Mouse (Mus musculus): ENCODE results near the gene Cpm.

Cpm gene

DNA sequence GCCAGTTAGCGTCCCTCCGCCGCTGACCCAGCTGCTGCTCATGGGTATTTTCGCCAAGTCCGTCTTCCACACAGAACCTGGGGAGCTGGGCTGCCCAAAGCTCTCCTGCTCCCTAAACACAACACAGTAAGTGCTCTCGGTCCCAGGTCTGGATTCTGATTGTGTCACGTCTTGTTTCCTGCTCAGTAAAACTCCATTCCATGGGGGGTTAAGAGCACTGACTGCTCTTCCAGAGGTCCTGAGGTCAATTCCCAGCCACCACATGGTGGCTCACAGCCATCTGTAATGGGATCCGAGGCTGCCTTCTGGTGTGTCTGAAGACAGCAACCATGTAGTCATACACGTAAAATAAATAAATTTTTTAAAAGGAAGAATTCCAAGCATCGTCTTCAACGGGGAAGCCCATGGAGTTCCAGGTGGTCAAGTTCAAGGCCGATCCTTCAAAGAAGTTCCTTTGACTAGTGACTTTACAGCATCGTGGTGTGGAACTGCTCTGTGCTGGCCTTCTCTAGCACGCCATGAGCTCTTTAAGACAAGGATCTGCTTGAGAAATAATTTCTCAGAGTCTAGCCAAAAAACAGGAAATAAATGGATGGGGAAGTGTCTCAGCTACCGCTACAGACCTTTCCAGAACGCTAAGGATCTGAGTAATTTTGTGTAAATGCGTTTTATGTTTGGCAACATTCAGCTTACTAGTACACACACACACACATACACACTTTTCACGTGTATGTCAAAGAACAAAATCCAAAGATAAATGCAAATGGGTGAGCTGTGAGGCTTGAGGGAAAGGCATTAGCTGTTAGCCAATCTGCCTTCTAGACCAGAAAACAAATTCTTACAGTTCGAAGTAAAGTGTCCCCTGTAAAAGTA lies 55.2 kb downstream of the Cpm start:
- DNase-seq (ENCODE audit: extremely low spot score, low read depth, low spot score): no peak

DNA sequence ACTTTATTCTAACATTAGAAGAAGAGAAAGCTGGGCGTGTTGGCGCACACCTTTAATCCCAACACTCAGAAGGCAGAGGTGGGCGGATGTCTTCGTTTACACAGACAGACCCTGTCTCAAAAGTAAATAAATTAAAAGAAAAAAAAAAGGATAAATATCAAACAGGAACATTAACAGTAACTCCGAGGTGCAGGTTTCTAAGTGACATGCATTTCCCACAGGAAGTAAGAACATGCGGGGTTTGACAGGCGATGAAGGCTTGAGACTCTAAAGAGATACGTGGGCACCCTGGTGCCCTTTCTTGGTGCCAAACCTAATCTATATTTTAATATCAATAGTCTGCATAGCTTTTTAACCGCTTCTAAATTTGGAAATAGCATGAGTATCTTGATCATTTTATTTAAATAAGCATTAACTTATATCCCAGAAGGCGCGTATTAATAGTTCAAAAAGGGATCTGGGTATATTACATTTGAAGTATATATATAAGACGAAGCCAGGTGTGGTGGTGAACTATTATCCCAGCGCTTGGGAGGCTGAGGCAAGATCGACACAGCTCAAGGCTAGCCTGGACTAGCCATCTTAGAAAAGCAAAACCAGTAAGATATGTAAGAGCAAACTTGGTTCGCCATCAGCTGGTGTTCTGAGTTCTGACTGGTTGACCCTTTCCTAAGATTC lies 56.0 kb downstream of the Cpm start:
- no peak for DNase-seq (ENCODE audit: extremely low spot score, low read depth, low spot score)

DNA sequence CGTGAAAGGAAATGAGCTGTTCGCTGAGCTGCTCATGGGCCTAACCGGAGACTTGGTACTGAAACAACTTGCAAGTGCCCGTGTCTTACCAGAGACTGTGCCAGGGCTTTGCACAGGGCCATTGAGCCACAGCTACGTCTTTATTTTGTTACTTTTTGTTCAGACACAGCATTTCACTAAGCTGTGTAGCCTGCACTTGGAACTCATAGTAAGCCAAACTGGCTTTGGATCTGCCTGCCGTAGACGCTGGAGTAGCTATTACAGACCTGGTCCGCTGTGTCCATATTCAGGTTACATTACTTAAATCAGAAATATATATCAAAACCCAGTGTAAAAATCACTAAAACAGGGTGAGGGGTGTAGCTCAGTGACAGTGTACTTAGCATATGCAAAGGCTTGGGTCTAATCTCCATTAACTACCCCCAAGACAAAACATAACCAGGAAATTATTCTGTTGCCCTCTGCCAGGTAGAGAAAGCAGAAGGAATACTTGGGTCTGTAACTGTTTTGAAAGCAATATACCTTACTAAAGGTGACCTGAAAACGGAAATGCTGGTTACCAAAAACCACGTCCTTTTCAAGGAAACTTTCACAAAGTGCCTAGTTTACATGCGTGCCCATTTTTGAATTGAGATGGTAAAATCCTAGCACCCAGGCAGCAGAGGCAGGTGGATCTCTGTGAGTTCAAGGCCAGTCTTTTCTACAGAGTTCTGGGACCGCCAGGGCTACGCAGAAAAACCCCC lies 56.7 kb downstream of the Cpm start:
- no peak for DNase-seq (ENCODE audit: extremely low spot score, low read depth, low spot score)

DNA sequence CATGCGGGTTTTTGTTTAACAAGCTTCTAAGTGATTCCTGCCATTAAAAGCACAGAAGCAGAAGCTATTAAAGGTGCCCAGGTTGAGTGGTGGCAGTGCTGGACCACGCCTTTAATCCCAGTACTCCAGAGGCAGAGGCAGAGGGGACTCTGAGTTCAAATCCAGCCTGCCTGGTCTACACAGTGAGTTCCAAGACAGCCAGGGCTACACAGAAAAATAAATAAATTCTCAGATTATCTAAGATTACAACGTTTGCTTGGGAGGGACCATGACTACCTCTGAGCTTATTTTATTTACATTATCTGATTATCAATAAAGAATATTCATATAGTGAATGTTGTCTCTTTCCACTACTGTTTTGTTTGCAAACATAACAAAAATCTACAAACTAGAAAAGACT lies 57.7 kb downstream of the Cpm start:
- DNase-seq (ENCODE audit: extremely low spot score, low read depth, low spot score): no peak

DNA sequence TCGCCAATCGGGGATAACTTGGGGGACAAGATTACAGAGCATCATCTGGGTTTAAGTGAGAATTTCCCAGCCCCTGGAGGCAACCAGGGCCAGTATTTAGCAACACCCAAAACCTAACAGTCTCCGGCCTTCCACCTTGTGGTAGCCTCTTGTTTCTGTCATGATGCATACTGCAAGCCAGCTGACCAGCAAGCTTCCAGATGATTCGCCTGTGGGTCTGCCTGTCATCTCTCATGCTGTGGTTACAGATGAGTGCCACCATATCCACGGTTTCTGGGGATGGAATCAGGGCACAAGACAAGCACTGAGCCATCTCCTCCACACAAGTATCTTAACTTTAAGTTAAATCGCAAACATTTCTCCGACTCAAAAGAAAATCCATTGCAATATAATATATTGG lies 58.3 kb downstream of the Cpm start:
- DNase-seq (ENCODE audit: extremely low spot score, low read depth, low spot score): no peak

DNA sequence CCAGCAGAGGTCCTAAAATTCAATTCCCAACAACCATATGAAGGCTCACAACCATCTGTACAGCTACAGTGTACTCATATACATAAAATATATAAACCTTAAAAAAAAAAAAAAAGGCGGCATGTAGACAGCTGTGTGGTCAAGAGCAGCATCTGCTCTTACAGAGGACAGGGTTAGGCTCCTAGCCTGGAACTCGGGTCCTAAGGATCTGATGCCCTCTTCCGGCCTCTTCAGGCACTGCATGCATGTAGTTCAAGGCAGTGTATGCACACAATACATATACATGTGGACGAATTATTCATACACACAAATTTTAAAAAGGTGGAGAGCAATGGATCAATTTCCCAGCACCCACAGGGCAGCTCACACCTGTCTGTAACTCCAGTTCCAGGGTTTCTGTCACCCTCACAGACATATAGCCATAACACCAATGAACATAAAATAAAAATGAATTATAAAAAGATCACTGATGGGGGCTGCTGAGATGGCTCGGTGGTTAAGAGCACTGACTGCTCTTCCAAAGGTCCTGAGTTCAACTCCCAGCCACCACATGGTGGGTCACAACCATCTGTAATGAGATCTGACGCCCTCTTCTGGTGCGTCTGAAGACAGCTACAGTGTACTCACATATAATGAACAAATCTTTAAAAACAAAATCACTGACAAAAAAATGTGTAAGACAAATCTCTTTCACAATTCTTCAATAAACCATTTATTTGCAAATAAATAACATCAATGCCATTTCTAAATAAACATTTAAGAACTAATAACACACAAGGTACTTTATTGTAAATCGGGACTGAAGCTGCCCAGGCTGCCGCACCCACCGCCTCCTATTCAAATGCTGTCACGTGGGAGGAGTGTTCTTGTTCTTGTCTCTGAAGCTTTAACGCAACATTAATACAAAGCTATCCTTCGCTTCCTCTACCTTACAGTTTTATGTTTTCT lies 59.2 kb downstream of the Cpm start:
- no peak for DNase-seq (ENCODE audit: extremely low spot score, low read depth, low spot score)

DNA sequence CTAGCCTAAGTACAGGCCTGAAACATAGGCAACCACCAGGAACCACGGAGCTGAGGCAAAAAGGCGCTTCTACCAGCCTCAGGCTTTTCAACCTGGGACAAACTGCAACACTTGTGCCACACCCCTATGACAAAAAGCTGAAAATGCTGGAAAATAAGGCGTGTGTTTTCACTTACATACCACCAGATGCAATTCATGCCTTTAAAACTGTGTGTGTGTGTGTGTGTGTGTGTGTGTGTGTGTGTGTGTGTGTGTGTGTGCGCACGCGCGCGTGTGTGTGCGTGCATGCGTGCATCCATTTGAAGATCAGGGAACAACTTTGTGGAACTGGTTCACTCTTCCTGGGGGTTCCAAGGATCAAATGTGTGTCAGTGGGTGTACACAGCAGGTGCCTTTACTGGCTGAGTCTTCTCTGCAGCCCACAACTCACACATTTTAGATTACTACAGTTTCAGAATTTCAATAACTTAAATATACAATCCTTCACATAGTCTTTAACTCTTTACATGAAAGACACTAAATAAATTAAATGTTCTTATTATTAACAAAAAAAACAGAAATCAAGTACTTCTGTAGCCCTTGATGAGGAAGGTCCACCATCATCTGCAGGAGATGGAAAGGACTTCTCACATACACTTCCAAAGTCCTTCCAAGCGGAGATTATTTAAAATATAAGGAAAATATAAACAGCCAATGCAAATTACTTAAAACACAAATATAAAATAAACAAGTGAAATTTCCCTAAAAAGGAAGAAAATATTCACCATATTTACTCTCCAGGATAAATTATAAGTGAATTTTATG lies 60.2 kb downstream of the Cpm start:
- no peak for DNase-seq (ENCODE audit: extremely low spot score, low read depth, low spot score)

DNA sequence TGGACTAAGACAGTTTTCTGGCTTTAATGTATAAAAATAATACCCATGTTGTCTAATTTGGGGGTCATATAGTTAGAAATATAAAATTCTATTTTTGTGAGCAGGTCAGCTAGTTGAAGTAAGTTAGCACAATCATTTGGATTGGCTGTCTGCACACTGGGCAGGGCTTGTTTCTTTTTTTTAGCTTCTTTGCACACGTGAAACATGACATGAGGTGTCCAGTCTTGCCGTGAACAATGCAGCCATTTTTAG lies 60.7 kb downstream of the Cpm start:
- DNase-seq (ENCODE audit: extremely low spot score, low read depth, low spot score): no peak

DNA sequence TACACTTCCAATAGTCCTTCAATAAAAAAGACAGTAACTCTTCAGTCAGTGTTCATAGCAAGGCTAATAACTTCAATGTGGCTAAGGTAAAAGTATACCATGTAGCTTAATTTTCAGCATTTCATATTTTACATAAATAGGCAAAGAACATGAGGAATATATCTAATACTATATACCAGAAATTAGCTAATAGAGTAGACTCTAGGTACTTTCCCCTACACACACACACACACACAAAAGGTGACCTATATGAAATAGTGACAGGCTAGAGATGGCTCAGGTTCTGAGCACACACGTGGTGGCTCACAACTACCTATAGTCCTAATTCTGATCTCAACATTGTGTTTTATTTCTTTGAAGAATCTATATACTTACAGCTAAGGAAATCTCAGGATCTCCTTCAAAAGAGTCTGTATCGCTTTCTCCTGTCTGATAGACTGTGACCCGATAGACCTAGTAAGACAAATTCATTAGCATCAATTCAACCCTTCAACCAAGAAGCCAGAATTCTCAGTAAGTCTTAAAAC lies 61.5 kb downstream of the Cpm start:
- no peak for DNase-seq (ENCODE audit: extremely low spot score, low read depth, low spot score)

DNA sequence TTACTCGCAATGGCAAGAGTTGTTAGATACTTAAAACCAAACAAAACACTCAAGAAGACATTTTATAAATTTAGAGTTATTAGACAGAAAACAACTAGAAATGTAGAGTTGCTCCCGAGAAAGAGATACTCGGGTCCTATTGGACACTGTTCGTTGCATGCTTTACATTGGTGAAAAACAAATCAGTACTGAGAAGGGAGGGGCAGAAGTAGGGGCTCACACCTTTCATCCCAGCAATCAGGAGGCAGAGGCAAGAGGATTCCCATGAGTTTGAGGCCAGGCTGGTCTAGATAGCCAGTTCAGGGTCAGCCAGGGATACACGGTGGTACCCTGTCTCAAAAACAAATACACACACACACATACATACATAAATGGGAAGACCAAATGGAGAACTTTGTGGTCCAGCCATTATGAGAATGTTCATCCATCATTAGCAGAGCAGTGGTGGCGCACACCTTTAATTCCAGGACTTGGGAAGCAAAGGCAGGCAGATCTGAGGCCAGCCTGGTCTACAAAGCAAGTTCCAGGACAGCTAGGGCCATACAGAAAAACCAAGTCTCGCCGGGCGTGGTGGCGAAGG lies 62.2 kb downstream of the Cpm start:
- no peak for DNase-seq (ENCODE audit: extremely low spot score, low read depth, low spot score)

DNA sequence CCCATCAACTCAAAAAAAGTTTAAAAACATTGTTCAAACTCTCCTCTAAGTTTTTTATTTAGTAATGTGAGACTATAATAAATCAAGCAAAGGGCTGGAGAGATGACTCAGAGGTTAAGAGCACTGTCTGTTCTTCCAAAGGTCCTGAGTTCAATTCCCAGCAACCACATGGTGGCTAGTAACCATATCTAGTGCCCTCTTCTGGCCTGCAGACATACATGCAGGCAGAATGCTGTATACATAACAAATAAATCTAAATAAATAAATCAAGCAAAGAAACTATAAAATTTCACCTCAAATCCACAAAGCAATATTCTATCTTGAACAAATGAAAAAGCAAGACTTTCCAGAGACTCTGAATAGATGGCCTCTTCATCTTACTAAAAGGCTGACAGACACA lies 62.9 kb downstream of the Cpm start:
- DNase-seq (ENCODE audit: extremely low spot score, low read depth, low spot score): no peak

DNA sequence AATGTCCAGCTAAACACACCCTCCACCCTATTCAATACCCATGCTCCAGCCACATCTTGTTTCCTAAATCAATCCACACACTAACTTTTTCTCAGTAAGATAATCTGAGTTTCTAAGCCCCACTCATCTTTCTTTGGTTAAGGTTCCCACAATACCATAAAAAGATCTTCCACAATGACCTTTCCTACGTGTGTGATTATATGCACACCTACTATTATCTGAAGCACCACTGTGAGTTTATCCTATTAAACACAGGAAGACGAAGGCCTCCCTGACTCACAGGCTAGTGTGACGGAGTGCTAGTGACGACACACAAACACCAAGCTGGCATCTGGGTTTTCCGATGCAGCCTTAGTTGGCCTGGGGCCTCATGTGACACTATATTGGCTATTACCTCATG lies 63.7 kb downstream of the Cpm start:
- DNase-seq (ENCODE audit: extremely low spot score, low read depth, low spot score): no peak

DNA sequence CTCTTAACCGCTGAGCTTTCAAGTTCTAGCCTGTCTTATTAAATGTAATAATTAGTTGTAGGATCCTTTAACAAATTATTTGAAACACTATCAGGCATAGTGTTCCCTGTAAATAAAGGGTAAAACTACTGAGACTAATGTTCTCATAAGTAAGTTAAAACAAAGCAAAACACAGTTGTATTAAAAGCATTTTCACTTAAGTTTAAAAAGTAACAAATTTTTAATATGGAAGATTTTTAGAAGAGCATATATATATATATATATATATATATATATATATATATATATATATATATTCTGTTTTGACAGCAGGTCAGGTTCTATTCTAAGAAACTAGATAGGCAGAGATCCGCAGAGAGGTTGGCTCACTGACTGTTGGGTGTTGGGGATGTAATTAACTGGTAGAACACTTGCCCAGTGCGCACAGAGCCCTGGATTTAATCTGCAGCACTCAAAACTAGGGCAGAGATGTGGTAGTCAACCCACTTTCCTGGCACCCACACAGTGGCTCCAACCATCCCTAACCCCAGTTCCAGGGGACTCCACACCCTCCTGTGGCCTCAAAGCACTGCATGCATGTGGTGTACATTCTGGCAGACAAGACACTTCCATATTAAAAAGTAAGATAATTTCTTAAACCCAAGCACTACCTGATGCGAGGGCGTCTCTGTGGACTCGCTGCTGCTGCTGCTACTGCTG lies 65.1 kb downstream of the Cpm start:
- no peak for DNase-seq (ENCODE audit: extremely low spot score, low read depth, low spot score)

DNA sequence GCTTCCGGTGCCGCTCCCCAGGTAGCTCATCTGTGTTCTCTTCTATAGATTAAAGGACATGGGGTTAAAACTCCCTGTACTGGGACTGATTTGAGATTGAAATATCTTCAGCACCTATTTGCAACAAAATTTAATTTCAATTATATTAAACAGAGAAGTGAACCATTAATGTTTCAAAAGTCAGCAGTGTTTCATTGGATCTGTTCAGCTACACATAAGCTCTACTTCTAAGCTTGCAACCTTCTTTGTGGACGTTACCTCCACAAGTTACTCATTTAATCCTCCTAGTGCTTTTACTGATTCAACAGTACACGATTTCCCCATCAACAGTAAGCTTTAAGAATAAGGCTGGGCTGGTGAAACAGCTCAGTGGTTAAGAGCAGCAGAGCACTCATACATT lies 65.7 kb downstream of the Cpm start:
- DNase-seq (ENCODE audit: extremely low spot score, low read depth, low spot score): no peak

DNA sequence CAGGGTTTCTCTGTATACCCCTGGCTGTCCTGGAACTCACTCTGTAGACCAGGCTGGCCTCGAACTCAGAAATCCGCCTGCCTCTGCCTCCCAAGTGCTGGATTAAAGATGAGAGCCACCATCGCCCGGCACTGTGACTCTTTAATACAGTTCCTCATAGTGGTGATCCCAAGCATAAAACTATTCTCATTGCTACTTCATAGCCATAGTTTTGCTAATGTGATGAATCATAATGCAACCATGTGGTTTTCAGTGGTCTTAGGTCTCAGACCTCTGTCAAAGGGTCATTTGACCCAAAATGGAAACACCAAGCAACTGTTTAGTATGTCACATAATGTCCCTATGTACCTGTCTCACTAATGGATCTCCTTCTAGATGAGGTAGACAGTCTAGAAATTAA lies 66.3 kb downstream of the Cpm start:
- no peak for DNase-seq (ENCODE audit: extremely low spot score, low read depth, low spot score)

DNA sequence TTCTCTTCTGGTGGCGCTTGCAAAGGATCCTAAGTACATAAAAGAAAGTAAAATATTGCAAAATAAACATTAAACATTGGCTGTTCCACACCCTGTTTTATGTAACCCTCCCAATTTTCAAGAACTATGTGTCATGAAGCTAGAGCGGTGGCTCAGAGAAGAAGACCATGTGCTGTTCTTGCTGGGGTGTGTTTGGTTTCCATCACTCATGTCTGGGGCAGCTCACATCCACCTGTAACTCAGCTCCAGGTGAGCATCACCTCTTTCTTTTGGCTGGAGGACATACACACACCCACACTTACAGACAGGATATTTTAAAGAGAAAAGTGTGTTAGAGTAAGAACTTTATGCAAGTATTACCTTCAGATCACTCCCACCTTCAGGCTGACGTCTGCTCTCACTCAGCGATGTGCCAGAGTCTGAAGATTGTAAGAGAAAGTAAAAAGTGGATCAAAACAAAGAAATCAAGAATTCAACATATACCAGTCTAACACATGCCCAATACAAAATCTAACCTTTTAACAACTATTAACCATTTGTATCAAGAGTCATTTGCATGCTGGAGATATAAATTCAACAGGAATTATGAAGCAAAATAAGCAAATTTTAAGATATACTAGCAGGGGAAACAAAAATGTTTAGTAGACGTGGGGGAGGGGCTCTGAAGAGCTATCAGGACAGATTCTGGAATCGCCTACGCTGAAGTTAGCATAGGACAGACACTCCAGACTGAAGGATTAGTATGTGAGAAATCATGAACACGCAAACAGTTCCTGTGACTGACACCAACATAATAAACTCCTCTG lies 66.9 kb downstream of the Cpm start:
- DNase-seq (ENCODE audit: extremely low spot score, low read depth, low spot score): no peak

DNA sequence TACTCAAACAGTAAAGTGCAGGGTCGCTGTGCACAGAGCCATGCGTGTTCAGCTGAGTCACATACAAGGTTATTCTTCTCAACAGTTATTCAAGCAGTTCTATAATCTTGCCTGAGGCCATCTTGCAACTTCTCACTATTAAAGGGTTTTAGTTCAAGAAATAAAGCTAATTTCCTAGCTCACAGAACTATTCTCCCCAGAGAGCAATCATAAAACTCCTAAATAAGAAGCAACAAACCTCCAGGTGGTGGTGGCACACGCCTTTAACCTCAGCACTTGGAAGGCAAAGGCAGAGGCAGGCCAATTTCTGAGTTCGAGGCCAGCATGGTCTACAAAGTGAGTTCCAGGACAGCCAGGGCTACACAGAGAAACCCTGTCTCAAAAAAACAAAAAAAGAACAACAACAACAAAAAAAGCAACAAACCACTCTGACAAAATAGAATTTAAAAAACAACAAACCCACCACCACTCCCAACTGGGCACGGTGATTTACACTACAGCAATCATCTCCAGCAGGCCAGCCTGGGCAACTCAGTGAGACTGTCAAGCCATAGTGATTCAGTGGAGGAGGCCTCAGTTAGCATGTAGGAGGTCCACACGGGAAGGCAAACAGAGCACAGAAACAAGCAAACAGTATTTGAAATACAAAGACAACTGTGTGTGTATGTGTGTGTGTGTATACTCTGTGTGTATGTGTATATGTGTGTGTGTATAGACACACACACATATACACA lies 67.7 kb downstream of the Cpm start:
- no peak for DNase-seq (ENCODE audit: extremely low spot score, low read depth, low spot score)

Data from hindlimb bud, embryonic 11.5 days (tissue).